Mouse (Mus musculus): Measurements from ENCODE around the gene Fryl. TPM values are rescaled to one million over a fixed set of nuclear protein-coding genes. Genes with fewer than 3 reads are reported as not detected.

Gene Fryl
- polyA plus RNA-seq (2011; ENCODE audit: insufficient read depth, insufficient read length, low replicate concordance, missing spikeins) = 88.1 and 157 TPM in 2 replicates

DNA sequence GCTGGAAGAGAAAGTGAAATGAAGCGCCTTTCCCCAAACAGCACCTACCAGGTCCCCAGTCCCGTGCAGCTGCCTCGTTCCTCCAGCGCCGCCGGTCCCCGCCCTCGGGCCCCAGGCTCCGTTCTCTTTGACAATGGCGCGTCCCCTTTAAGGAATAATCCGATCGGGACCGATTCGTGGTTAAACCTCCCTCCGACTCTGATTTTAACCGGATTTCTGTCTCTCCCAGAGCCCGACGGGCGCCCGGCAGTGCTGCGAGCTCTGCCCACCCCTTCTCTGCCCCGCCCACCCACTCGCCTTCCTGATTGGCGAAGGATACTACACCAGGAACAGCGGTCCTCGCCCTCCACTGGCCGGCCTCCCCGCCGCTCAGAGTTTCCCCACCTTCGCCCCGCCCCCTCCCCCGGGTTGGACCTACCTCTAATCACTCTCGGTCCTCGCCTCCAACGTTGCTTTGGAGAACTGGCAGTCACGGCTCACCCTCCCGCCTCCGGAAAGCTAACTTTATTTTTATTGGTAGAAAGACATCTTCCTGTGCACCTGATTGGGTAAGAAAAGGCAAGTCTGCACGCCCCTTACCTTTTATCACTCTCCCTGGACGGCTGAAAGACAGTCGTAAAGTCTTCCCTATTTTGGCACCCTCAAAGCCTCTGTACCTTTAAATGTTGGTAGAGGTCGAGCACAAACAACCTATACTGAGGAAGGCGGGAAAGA lies at the start of gene Fryl:
Gene Fryl, minus strand, starts transcription at position 268 of the 714 bp plus-strand sequence.
- Histone ChIP-seq H3K27ac (ENCODE audit: control insufficient read depth, insufficient read depth, low read depth, low read length, poor library complexity) (peak within 1 kb of the TSS; percentile 95), H3K4me3 (replicated peaks; ENCODE audit: control insufficient read depth, low read depth, low read length) (peak within 1 kb of the TSS; percentile 80), H3K4me1 (ENCODE audit: control insufficient read depth, insufficient read depth, low read length) (peaks cover 1% of the 10 kb centered on the region; the same call in 1 of the 2 replicates)
- no peak for TF ChIP-seq CTCF (IDR thresholded peaks at IDR 0.05; ENCODE audit: control insufficient read depth, insufficient read depth, low read length)
- TF ChIP-seq POLR2A (IDR thresholded peaks at IDR 0.05; ENCODE audit: borderline replicate concordance, control insufficient read depth, low read depth, low read length) = peak; percentile 37; the same call in 1 of the 2 replicates
- under 1% methylated on average over 44 of the region's 44 CpGs for WGBS

DNA sequence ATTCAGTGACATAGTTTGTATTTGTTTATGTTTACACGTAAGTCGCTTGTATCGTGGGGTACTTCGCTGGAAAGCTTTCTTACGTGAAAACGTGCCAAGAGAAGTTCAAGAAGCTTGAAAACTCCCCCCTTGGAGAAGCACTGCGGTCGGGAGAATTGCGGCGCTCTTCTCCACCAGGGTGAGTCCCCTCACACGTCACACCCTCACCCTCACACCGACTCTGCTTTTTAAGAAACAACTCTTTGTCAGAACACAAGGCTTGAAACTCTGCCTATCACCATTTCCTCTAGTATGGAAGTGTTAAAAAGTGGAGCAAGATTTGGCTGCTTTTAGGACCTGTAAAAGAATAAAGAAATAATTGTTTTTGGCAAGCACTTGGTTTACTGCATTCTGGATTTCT lies 48.1 kb upstream of the Fryl start:
- WGBS = 91% methylated on average over 12 of the region's 12 CpGs
- Histone ChIP-seq H3K27ac (ENCODE audit: control insufficient read depth, insufficient read depth, low read depth, low read length, poor library complexity) (no peak overlapping the region), H3K4me3 (replicated peaks; ENCODE audit: control insufficient read depth, low read depth, low read length) (no peak overlapping the region), H3K4me1 (ENCODE audit: control insufficient read depth, insufficient read depth, low read length) (peaks cover 1% of the 10 kb centered on the region; the same call in 1 of the 2 replicates)
- TF ChIP-seq CTCF (IDR thresholded peaks at IDR 0.05; ENCODE audit: control insufficient read depth, insufficient read depth, low read length) = no peak
- no peak for TF ChIP-seq POLR2A (IDR thresholded peaks at IDR 0.05; ENCODE audit: borderline replicate concordance, control insufficient read depth, low read depth, low read length)

- TF ChIP-seq CTCF (IDR thresholded peaks at IDR 0.05; ENCODE audit: control insufficient read depth, insufficient read depth, low read length) (no peak), POLR2A (IDR thresholded peaks at IDR 0.05; ENCODE audit: borderline replicate concordance, control insufficient read depth, low read depth, low read length) (no peak)
- H3K27ac ChIP-seq (ENCODE audit: control insufficient read depth, insufficient read depth, low read depth, low read length, poor library complexity) = no peak overlapping the region
Measured at GRCm38 (mm10) chr5:73301601-73302307, 45.3 kb upstream of the Fryl start.

GRCm38 (mm10) chr5:73295916-73296315 lies 39.5 kb upstream of the Fryl start:
- Histone ChIP-seq H3K4me1 (ENCODE audit: control insufficient read depth, insufficient read depth, low read length) (no peaks in the 10 kb centered on the region; the same call in 1 of the 2 replicates), H3K4me3 (replicated peaks; ENCODE audit: control insufficient read depth, low read depth, low read length) (no peak overlapping the region), H3K27ac (ENCODE audit: control insufficient read depth, insufficient read depth, low read depth, low read length, poor library complexity) (no peak overlapping the region)
- WGBS = 84% methylated on average over 4 of the region's 4 CpGs
- TF ChIP-seq POLR2A (IDR thresholded peaks at IDR 0.05; ENCODE audit: borderline replicate concordance, control insufficient read depth, low read depth, low read length) = no peak

More at GRCm38 (mm10) chr5:73301601-73302307, 45.3 kb upstream of the Fryl start:
- 76% methylated on average over 7 of the region's 7 CpGs for WGBS
- H3K4me1 ChIP-seq (ENCODE audit: control insufficient read depth, insufficient read depth, low read length) = peaks cover 1% of the 10 kb centered on the region; the same call in 1 of the 2 replicates
- no peak overlapping the region for H3K4me3 ChIP-seq (replicated peaks; ENCODE audit: control insufficient read depth, low read depth, low read length)

DNA sequence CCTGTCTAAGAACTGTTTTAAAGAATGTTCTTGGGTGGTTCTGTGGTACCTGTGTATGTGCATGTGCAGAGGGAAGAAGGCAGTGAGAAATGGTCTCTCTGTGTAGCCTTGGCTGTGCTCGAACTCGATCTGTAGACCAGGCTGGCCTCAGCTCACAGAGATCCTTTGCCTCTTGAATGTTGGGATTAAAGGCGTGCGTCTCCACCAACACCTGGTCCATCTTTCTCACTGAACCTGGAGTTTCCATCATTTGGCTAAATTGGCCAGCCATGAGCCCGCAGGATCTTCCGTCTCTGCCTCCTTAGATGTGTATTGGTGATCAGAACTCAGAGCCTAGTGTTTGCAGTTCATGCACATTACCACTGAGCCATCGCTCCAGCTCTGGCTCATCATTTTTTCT lies 38.6 kb upstream of the Fryl start:
- H3K27ac ChIP-seq (ENCODE audit: control insufficient read depth, insufficient read depth, low read depth, low read length, poor library complexity) = no peak overlapping the region
- H3K4me3 ChIP-seq (replicated peaks; ENCODE audit: control insufficient read depth, low read depth, low read length) = no peak overlapping the region
- TF ChIP-seq CTCF (IDR thresholded peaks at IDR 0.05; ENCODE audit: control insufficient read depth, insufficient read depth, low read length) (no peak), POLR2A (IDR thresholded peaks at IDR 0.05; ENCODE audit: borderline replicate concordance, control insufficient read depth, low read depth, low read length) (no peak)
- H3K4me1 ChIP-seq (ENCODE audit: control insufficient read depth, insufficient read depth, low read length) = no peaks in the 10 kb centered on the region; the same call in 1 of the 2 replicates
- WGBS = 94% methylated on average over 7 of the region's 7 CpGs

- no peak overlapping the region for H3K27ac ChIP-seq (ENCODE audit: control insufficient read depth, insufficient read depth, low read depth, low read length, poor library complexity)
- no peak for TF ChIP-seq CTCF (IDR thresholded peaks at IDR 0.05; ENCODE audit: control insufficient read depth, insufficient read depth, low read length)
- TF ChIP-seq POLR2A (IDR thresholded peaks at IDR 0.05; ENCODE audit: borderline replicate concordance, control insufficient read depth, low read depth, low read length) = no peak
Measured at GRCm38 (mm10) chr5:73293458-73293827, 37.0 kb upstream of the Fryl start.

DNA sequence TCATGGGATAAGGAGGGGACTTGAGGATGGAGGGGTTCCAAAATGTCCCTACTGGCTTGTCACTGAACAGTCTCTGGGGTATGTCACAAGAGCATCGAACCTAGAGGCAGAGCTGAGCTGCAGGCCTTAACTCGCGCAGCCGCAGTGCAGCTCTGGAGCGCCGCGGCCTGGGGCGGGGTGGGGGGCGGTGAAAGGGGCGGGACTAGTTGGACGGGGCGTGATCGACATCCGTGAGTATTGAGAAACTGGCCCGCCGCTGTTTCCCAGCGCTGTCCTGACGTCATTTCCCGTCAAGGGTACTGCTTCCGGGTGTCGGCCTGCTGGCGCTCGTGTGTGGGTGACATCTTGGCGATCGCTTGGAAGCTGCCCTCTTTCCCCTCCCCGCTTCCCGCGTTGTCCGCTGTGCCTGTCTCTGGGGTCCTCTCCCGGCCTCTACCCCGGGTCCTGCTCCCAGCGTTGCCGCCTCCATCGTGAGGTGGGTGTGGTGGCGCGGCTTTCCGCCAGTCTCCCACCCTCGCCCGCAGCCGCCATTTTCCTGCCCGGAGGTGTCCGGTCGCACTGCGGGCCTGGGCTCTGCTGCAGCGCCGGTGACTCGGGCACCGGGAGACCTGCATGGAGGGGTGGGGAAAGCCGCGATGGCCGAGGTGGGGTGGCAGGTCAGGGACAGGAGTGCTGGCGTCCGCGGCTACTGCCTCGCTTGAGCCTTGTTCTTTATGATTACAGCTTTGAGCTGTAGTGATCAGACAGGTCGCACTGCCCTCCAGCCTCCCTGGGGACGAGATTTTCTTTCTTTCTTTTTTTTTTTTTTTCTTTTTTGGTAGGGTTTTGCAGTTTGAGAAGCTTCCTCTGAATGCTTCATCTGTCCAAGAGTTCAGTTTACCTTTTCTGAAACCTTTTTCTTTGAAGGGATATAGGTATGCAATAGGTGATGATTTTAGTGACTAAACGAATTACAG lies 36.4 kb upstream of the Fryl start, which contains the start of gene Ociad1:
Gene Ociad1, plus strand, starts transcription at position 283 of the 956 bp plus-strand sequence.
- WGBS = under 1% methylated on average over 58 of the region's 58 CpGs
- H3K4me1 ChIP-seq (ENCODE audit: control insufficient read depth, insufficient read depth, low read length) = no peaks in the 10 kb centered on the region; the same call in 1 of the 2 replicates
- TF ChIP-seq CTCF (IDR thresholded peaks at IDR 0.05; ENCODE audit: control insufficient read depth, insufficient read depth, low read length) = no peak
- TF ChIP-seq POLR2A (IDR thresholded peaks at IDR 0.05; ENCODE audit: borderline replicate concordance, control insufficient read depth, low read depth, low read length) = peak; percentile 91; the same call in 1 of the 2 replicates
- H3K27ac ChIP-seq (ENCODE audit: control insufficient read depth, insufficient read depth, low read depth, low read length, poor library complexity) = peak within 1 kb of the TSS; percentile 95
- peak within 1 kb of the TSS; percentile 90 for H3K4me3 ChIP-seq (replicated peaks; ENCODE audit: control insufficient read depth, low read depth, low read length)

More at GRCm38 (mm10) chr5:73293458-73293827, 37.0 kb upstream of the Fryl start:
- peak overlapping the region; percentile 90 for H3K4me3 ChIP-seq (replicated peaks; ENCODE audit: control insufficient read depth, low read depth, low read length)
- no peaks in the 10 kb centered on the region; the same call in 1 of the 2 replicates for H3K4me1 ChIP-seq (ENCODE audit: control insufficient read depth, insufficient read depth, low read length)
- 4% methylated on average over 8 of the region's 8 CpGs for WGBS

All from bone marrow, adult 2 months (tissue).